Mouse (Mus musculus) stomach, postnatal 0 days (tissue): ENCODE measurements around the gene Mtmr3.

ENCODE experiments used
- CTCF ChIP-seq: IDR thresholded peaks from 2 replicates; pipeline ENCODE4 v1.5.1; 2016; ENCODE audit warnings: antibody characterized with exemption, low read depth, mild to moderate bottlenecking, moderate library complexity
- EP300 ChIP-seq: optimal IDR thresholded peaks from 2 replicates; pipeline ENCODE3; 2016; ENCODE audit warnings: antibody characterized with exemption

- TF ChIP-seq CTCF (no peak), EP300 (no peak)
Measured at GRCm38 (mm10) chr11:4638261-4638660, 43.6 kb upstream of the Mtmr3 start.
